Mouse (Mus musculus) neural tube, embryonic 14.5 days (tissue): ENCODE data around the gene Evx2. TPM values are rescaled to one million over a fixed set of nuclear protein-coding genes. Genes with fewer than 3 reads are reported as not detected.

Source experiments
- ATAC-seq: fragments of 200-750 bp; cut with Nextera tagmentation; 2 replicates; pipeline ENCODE4 v1.8.0; 2017; ENCODE audit warnings: low read depth, mild to moderate bottlenecking, moderate TSS enrichment, moderate library complexity
- H3K27ac ChIP-seq: fragments of 300-500 bp; sonication (generic); 2 replicates; pipeline ENCODE4 v1.5.1; 2014; ENCODE audit warnings: low read depth, mild to moderate bottlenecking, control low read depth, low read length, moderate library complexity, mixed read lengths
- H3K27me3 ChIP-seq: fragments of 300-500 bp; sonication (generic); 2 replicates; pipeline ENCODE4 v1.6.1; 2014; ENCODE audit warnings: low read length; ENCODE audit not compliant: control insufficient read depth, insufficient read depth
- H3K36me3 ChIP-seq: fragments of 300-500 bp; sonication (generic); 2 replicates; pipeline ENCODE4 v1.6.1; 2014; ENCODE audit warnings: low read length, mixed read lengths; ENCODE audit not compliant: control insufficient read depth, insufficient read depth
- H3K4me1 ChIP-seq: fragments of 300-500 bp; sonication (generic); 2 replicates; pipeline ENCODE4 v1.6.1; 2014; ENCODE audit warnings: low read length; ENCODE audit not compliant: control insufficient read depth, insufficient read depth
- H3K4me2 ChIP-seq: fragments of 300-500 bp; sonication (generic); 2 replicates; pipeline ENCODE4 v1.6.1; 2014; ENCODE audit warnings: mild to moderate bottlenecking, low read depth, low read length, control low read depth
- H3K4me3 ChIP-seq: fragments of 300-500 bp; sonication (generic); 2 replicates; pipeline ENCODE4 v1.5.1; 2014; ENCODE audit warnings: low read depth, low read length, control low read depth, mixed read lengths
- H3K9ac ChIP-seq: fragments of 300-500 bp; sonication (generic); replicated peaks from 2 replicates; pipeline ENCODE4 v1.6.1; 2014; ENCODE audit warnings: low read depth, mild to moderate bottlenecking, control low read depth, low read length, mixed read lengths
- H3K9me3 ChIP-seq: fragments of 300-500 bp; sonication (generic); 2 replicates; pipeline ENCODE4 v1.6.1; 2016; ENCODE audit warnings: low read length; ENCODE audit not compliant: control insufficient read depth
- WGBS: fragments of 180-500 bp; shearing (Covaris S2); extraction: QIAGEN DNeasy Blood & Tissue Kit; methylation state at CpG from one replicate; pipeline ENCODE4 v1.1.7; 2014; 5-methylcytosine and 5-hydroxymethylcytosine counted together
- polyA plus RNA-seq: library from polyadenylated mRNA; unstranded; fragments of >200 nt; fragmentation: Nextera tagmentation; extraction: Ambion mirVana; gene quantifications from 2 replicates; pipeline ENCODE4 v1.2.1, GENCODE M21; 2014

The Evx2 gene
- polyA plus RNA-seq, 1 experiment from 2014 or later, result 0.55 TPM

DNA sequence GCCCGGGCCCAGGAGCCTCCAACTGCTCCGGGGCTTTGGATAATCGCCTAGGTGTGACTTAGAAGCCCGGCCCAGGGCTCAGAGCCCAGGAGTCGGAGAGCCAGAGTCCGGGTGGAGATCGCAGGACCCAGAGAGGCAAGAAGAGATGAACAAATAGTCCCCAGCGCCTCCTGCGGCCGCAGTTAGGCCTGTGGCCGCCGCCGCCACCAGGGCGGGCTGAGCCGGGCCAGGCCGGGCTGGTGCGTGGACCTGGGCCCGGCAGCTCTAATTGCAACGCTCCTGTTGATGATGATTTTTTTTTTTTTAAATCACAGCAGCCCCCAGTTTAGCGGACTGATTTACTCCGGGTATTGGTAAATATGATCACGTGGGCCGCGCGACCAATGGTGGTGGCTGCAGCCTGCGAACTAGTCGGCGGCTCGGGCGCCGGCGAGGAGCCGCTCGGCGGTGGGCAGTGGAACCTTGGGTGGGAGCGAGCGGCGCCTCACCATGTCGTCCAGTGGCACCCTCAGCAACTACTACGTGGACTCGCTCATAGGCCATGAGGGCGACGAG, 38.3 kb upstream of the Evx2 start, which contains the start of gene Hoxd9:
Gene Hoxd9, plus strand, starts transcription at position 161 of the 555 bp plus-strand sequence.
- WGBS, result under 1% methylated on average over 40 of the region's 43 CpGs
- ATAC-seq, result peak; percentile 45
- H3K27ac ChIP-seq, result peak within 1 kb of the TSS; percentile 90
- H3K9ac ChIP-seq, result peak within 1 kb of the TSS; percentile 92
- peak within 1 kb of the TSS; percentile 74 for H3K4me2 ChIP-seq
- H3K27me3 ChIP-seq, result peaks cover 7% of the 10 kb centered on the region; the same call in 1 of the 2 replicates
- H3K4me1 ChIP-seq, result peaks cover 5% of the 10 kb centered on the region; the same call in 1 of the 2 replicates
- H3K9me3 ChIP-seq, result no peaks in the 10 kb centered on the region
- H3K36me3 ChIP-seq, result no peaks in the 10 kb centered on the region
- H3K4me3 ChIP-seq, result peak within 1 kb of the TSS; percentile 53

DNA sequence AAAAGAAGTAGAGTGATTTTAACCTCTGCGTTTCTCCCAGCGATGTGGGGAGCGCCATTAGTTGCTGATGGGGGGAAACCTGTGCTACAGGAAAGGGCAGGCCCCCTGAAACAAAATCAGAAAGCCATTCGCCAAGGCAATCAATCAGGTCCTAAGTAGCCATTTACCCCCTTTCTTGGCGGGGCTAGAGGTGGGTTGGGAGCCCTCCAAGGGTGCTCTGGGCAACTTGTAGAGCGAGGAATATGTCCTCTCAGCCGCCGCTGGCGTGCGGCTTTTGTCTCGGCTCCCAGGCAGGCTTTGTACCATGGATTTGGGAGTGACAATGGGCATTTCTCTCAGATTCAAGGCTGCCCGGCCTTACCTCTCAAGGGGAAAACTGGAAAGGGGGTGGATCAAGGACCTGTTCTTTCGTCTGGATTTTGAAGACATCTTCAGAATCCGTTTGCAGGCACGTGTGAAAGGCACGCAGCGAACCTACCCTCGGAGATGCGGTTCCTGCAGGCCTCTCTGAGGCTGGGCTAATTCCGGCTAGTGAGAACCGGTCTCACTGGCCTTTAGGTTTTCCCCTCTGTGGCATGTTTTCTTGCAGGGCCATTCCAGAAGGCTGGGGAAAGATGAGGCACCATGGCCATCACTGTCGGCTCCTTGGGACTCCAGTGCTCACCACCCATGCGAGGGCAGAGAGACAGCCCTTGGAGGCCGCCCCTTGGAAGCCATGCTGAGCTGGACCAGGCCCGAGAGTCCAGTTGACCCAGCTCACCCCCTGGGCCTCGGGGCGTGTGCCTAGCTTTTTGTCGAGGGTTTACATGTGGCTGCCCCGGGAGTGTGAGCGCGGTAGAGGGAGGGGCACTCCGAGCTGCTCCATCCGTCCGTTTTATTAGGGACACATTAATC, 37.3 kb upstream of the Evx2 start:
- H3K36me3 ChIP-seq, result no peaks in the 10 kb centered on the region
- ATAC-seq, result peak; percentile 13; the same call in 1 of the 2 replicates
- peak overlapping the region; percentile 90 for H3K27ac ChIP-seq
- no peaks in the 10 kb centered on the region for H3K9me3 ChIP-seq
- peak overlapping the region; percentile 92 for H3K9ac ChIP-seq
- H3K4me3 ChIP-seq, result peak overlapping the region; percentile 53; the same call in 1 of the 2 replicates
- 3% methylated on average over 34 of the region's 34 CpGs for WGBS
- peak overlapping the region; percentile 74 for H3K4me2 ChIP-seq
- peaks cover 5% of the 10 kb centered on the region; the same call in 1 of the 2 replicates for H3K4me1 ChIP-seq
- peaks cover 7% of the 10 kb centered on the region; the same call in 1 of the 2 replicates for H3K27me3 ChIP-seq

DNA sequence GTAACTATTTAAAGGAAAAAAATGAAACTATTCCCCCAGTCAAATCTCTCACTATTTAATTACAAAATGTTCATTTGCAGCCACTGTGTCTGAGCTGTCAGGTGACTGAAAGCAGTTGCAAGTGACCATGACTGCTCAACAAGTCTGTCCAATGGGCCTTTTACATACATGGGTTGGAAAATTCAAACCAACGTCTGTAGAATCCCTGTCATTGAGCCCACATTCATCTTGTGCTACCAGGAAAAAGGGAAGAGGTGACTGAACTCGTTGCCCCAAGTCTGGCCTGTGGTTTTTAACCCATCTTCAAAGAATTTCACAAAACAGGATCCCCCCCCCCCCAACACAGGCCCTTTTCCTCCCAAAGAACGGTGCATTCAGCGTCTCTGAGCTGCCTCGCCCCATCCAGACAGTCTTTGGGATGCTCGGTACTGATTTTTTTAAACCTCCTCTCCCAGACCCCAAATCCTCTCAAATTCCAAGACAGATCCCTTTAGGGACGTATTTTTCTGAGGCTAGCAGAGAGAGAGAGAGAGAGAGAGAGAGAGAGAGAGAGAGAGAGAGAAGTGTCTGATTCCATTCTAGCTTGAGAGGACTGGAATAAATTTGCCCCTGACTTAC, 36.6 kb upstream of the Evx2 start:
- Histone ChIP-seq H3K9me3 (no peaks in the 10 kb centered on the region), H3K4me2 (peak overlapping the region; percentile 74), H3K36me3 (no peaks in the 10 kb centered on the region), H3K9ac (peak overlapping the region; percentile 92; the same call in 1 of the 2 replicates), H3K27me3 (peaks cover 7% of the 10 kb centered on the region; the same call in 1 of the 2 replicates), H3K4me3 (peak overlapping the region; percentile 39; the same call in 1 of the 2 replicates), H3K27ac (peak overlapping the region; percentile 90; the same call in 1 of the 2 replicates), H3K4me1 (peaks cover 5% of the 10 kb centered on the region; the same call in 1 of the 2 replicates)
- no peak for ATAC-seq
- WGBS, result 6% methylated on average over 7 of the region's 7 CpGs

DNA sequence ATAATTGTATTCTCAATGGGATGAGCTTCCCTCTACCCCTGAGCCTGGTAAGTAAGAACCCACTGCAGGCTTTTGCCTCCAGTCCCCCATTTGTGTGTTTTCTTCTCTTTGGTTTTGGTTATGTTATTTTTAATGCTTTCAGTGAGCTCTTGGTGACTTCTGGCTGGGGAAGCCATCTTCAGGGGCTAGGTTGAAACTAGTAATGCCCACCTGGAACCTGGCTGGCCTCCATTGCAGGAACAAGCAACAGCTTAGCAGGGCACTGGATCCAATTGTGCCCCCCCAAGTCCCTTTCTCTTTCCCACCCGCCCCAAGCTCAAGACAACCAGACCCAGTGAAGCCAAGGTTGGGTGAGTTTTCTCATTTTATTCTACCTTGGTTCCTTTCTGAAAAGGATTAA, 36.0 kb upstream of the Evx2 start:
- no peak for ATAC-seq
- peak overlapping the region; percentile 39; the same call in 1 of the 2 replicates for H3K4me3 ChIP-seq

DNA sequence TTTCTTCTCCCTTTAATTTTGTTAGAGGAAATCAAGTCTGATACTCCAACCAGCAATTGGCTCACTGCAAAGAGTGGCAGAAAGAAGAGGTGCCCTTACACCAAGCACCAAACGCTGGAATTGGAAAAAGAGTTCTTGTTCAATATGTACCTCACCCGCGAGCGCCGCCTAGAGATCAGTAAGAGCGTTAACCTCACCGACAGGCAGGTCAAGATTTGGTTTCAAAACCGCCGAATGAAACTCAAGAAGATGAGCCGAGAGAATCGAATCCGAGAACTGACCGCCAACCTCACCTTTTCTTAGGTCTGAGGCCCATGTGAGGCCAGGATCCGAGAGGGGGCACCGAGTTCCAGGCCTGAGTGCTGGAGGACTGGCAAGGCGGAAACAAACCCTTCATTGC, 34.7 kb upstream of the Evx2 start:
- 3% methylated on average over 16 of the region's 16 CpGs for WGBS
- ATAC-seq, result no peak
- peak overlapping the region; percentile 74 for H3K4me2 ChIP-seq
- H3K36me3 ChIP-seq, result no peaks in the 10 kb centered on the region
- H3K9me3 ChIP-seq, result no peaks in the 10 kb centered on the region
- peak overlapping the region; percentile 66; the same call in 1 of the 2 replicates for H3K9ac ChIP-seq
- H3K27me3 ChIP-seq, result peaks cover 9% of the 10 kb centered on the region; the same call in 1 of the 2 replicates
- peaks cover 5% of the 10 kb centered on the region; the same call in 1 of the 2 replicates for H3K4me1 ChIP-seq
- peak overlapping the region; percentile 70 for H3K27ac ChIP-seq
- H3K4me3 ChIP-seq, result peak overlapping the region; percentile 39

More for the DNA sequence above, 36.0 kb upstream of the Evx2 start:
- H3K9ac ChIP-seq, result no peak overlapping the region; the same call in 1 of the 2 replicates
- H3K27ac ChIP-seq, result no peak overlapping the region; the same call in 1 of the 2 replicates
- H3K9me3 ChIP-seq, result no peaks in the 10 kb centered on the region
- peaks cover 7% of the 10 kb centered on the region; the same call in 1 of the 2 replicates for H3K27me3 ChIP-seq
- H3K4me2 ChIP-seq, result peak overlapping the region; percentile 74; the same call in 1 of the 2 replicates
- no peaks in the 10 kb centered on the region for H3K36me3 ChIP-seq
- peaks cover 5% of the 10 kb centered on the region; the same call in 1 of the 2 replicates for H3K4me1 ChIP-seq
- 10% methylated on average over 1 of the region's 1 CpGs for WGBS

DNA sequence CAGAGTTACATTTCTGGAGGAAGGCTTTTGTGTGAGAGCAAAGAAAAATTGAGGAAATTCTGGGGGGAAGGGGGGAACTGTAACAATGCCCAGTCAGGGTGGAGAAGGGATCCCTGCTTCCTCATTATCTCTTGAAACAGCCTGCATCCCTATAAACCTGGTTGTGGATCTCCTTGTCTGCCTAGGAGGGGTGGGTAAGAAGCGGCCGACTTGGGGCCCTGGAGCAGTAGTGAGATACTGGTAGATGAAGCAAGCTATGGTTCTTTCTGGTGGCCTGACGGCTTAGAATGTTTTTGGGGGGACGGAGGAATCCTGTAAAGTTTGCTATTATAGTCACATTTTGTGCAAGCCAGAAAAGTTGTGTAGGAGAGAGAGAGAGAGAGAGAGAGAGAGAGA, 34.1 kb upstream of the Evx2 start:
- 10% methylated on average over 4 of the region's 4 CpGs for WGBS
- no peaks in the 10 kb centered on the region for H3K36me3 ChIP-seq
- peaks cover 5% of the 10 kb centered on the region; the same call in 1 of the 2 replicates for H3K4me1 ChIP-seq
- H3K27me3 ChIP-seq, result peaks cover 9% of the 10 kb centered on the region
- no peaks in the 10 kb centered on the region for H3K9me3 ChIP-seq
- H3K27ac ChIP-seq, result peak overlapping the region; percentile 70
- H3K4me3 ChIP-seq, result peak overlapping the region; percentile 39
- H3K4me2 ChIP-seq, result peak overlapping the region; percentile 74
- ATAC-seq, result no peak
- H3K9ac ChIP-seq, result peak overlapping the region; percentile 66; the same call in 1 of the 2 replicates

DNA sequence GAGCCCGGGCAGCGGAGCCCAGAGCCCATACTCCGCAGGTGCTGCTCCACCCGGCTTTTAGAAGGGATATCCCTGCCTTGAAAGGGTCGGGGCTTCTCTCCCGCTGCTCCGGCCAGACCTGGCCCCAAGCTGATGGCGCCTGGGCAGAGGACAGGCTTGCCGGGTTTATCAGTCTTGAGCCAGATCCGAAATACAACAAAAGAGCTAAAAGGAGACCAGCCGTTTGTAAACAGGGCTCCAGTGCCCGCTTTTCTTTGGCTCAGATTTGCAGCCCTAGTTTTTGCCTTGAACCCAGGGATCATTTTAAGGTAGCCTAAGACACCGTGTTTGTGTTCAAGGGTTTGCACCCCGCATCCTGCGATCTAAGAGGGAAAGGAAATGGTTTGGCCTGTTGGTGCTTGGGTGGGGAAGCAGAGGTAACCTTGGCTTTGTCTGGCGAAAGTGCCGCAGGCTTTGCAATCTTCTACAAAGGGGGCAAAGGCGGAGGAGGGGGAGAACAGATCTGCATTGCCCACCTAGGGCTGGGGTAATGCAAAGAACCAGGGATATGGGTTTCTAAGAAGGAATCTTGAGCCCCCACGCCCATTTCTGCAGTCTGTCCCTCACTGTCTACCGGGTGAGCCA, 33.6 kb upstream of the Evx2 start:
- Histone ChIP-seq H3K4me2 (peak overlapping the region; percentile 74), H3K36me3 (no peaks in the 10 kb centered on the region), H3K27ac (peak overlapping the region; percentile 70), H3K9ac (peak overlapping the region; percentile 66), H3K27me3 (peaks cover 9% of the 10 kb centered on the region), H3K9me3 (no peaks in the 10 kb centered on the region), H3K4me1 (peaks cover 5% of the 10 kb centered on the region; the same call in 1 of the 2 replicates), H3K4me3 (peak overlapping the region; percentile 39)
- WGBS, result 2% methylated on average over 20 of the region's 20 CpGs
- ATAC-seq, result no peak
